Mouse (Mus musculus): ENCODE data around the gene Sh3bp5.

DNA sequence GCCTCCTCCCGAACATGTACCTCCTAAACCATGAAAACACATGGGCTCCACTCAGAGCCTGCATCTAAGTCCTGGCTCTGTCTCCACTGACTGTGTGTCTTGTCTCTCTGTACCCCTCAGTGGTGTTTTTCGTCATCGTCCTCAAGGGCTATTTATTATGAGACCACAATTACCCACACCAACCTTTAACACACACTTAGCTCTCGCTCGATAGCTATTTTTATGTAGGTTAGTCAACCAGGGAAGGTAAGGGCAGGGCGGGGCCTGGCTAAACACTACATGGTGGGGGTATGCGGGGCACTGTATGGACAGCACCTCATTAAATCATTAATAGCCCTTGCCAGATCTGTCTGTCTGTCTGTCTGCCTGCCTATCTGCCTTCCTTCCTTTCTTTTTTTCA lies 15.3 kb downstream of the Sh3bp5 start:
- TF ChIP-seq CTCF (IDR thresholded peaks at IDR 0.05; ENCODE audit: borderline replicate concordance, insufficient read depth, low read depth, low read length) = no peak
- no peak for TF ChIP-seq POLR2A (IDR thresholded peaks at IDR 0.05; ENCODE audit: borderline replicate concordance, insufficient read depth, low read length)

All from cerebellum, adult 2 months (tissue).